Mouse (Mus musculus) c-Kit-negative CD71-positive TER-119-positive erythroid progenitor cells, embryonic 14.5 days (primary cell): ENCODE data around the gene Tesk1.

Source experiments
- DNase-seq: peaks from one replicate; pipeline ENCODE4 v3.0.0-alpha.2; 2013; ENCODE audit warnings: low read depth, low spot score

Gene Tesk1

GRCm38 (mm10) chr4:43441639-43442038 is at the start of gene Tesk1:
Gene Tesk1, plus strand, starts transcription at chr4:43441939.
- DNase-seq, result no peak

GRCm38 (mm10) chr4:43394345-43394891 is 47.3 kb upstream of the Tesk1 start:
- no peak for DNase-seq

GRCm38 (mm10) chr4:43395147-43395546 is 46.6 kb upstream of the Tesk1 start:
- no peak for DNase-seq

GRCm38 (mm10) chr4:43395836-43396235 is 45.9 kb upstream of the Tesk1 start:
- no peak for DNase-seq

DNA sequence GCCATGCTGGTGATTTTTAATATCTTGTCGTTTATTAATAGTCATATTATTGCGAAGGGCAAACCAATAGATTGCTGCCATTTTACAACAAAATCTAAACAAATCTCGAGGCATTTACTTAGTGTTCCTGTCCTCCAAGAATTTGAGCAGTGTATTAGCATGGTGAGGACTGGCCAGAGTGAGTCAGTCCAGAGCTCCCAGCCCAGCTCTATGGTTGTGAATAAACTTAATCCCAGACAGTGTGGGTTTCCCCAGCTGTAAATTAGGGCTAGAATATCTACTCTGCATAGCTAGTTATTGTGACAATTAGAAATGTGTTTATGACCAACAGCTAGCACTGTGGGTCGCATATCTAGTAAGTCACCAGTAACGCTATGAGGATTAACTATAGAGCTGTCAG is 45.4 kb upstream of the Tesk1 start:
- no peak for DNase-seq

DNA sequence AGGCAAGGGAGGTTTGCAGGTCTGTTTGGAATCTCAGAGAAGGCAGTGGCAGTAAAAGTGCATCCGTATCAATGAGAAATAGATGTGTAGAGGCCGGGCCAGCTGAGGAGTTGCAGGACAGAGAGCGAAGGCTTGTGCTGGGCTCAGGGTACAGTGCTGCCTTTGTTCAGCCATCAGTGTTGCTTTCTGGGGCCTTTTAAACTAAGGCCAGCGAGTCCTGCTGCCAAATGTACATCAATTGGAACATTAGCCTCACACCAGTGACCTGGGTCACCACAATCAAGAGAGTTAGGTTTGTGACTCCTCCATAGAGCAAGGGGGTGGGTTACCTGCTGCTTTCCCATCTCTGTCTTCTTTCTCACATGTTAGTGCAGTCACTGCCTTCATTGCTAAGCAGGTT is 43.7 kb upstream of the Tesk1 start:
- DNase-seq, result no peak

DNA sequence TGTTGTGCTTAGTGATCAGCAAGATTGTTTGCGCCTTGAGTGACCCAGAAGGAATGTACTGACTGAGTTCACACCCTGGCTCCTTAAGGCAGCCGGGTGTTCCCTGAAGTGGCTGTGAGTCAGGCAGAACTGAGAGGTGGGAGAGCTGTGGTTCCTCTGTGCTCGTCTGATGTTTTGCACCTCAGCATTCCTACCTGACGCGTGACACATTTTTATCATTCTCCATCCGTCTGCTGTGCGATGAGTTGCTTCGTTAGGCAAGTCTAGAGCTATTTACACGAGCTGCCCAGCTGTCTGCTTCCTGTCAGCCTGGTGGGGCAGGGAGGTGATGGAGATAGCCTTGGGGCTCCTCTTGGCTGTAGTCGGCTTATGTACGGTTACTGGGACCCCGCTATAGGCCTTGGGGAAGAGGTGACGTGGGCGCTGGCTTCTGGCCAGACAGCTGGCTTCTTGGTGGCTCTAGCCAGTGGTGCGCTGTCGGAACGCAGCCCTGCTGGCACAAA is 42.9 kb upstream of the Tesk1 start:
- no peak for DNase-seq

DNA sequence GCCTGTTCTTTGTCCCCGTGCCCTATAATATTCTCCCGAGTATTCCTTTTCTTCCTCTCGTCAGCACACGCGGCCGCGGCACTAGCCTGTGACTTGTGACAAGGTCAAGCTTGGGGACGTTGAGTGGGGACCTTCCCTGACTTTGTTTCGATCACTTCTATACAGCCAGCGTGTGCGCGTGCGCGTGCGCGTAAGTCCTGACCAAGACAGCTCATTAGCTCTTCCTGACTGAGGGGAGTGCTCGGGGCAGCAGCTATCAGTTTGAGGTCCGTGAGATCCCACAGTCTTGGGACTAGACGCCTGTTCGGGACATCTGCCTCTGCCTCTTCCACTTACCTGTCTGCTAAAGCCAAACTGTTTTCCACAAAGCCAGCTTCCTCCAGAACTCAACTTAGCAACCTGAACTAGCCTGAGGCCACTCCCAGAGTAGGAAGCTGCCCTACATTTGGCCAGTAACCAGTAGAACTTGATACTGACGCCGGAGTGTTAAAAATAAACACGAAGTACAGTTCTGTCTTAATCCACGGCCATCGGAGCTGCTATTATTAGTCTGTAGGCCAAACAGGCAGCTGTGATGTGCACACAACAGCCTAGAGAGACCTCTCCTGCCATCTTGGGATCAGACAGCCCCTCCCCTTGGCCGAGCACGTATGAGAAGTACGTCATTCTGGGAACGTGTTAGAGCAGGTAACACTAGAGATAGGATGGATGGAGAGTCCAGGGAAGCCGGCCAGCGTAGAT is 42.2 kb upstream of the Tesk1 start:
- no peak for DNase-seq

DNA sequence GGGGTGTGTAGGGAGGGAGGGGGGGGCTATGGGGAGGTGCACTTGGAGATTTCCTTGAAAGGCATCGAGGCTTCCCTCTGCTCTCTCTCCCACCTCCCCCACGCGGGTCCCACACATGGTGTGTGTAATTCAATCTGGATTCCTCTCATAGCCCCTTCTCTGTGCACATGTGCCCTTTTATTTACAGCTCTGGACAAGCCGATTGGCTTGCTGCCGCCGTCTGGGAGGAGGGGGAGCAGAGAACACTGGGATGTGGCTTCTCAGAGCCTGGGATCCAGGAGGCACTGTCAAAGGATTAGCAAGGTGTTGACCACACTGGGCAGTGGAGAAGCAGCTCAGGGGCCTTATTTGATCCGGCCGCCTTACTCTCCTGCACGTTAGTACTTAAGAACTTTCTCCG is 40.8 kb upstream of the Tesk1 start:
- DNase-seq, result no peak

DNA sequence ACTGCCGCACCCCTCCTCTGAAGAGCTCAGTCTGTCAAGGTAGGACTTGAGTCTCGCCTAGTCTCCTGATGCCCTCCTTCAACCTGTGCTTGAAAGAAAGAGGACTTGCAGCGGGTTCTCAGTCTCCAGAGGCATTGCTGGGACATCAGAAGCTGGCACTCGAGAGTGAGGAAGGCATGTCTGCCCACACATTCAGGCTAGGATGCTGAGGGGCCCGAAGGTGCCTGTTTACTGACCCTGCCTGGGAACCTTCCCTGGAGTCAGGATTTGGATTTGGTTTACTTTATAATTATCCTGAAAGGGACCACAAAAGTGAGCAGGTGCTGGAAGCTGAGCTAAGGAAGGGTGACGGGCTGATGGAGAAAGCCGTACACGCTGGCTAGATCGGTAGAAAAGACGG is 40.3 kb upstream of the Tesk1 start:
- no peak for DNase-seq

DNA sequence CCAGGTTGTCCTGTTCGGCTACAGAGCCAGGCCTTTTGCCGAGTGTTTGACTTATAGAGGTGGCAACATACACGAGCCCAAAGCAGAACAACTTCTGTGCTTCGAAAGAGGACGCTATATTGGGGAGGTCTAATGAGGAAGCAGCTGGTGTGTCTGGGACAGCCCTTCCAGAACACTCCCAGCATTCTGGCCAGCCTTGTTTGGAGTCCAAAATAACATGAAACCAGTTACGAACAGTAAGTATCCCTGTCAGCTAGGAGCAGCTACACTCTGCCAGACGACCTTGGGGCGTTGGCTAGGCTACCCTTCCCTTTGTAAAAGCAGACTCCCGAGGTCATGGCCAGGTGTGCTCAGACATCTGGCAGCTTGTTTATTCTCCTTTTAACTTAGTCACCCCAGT is 39.5 kb upstream of the Tesk1 start:
- no peak for DNase-seq

GRCm38 (mm10) chr4:43404697-43405096 is 37.0 kb upstream of the Tesk1 start:
- no peak for DNase-seq

GRCm38 (mm10) chr4:43406162-43406971 is 35.4 kb upstream of the Tesk1 start:
- DNase-seq, result no peak

GRCm38 (mm10) chr4:43407071-43407920 is 34.4 kb upstream of the Tesk1 start:
- DNase-seq, result no peak

DNA sequence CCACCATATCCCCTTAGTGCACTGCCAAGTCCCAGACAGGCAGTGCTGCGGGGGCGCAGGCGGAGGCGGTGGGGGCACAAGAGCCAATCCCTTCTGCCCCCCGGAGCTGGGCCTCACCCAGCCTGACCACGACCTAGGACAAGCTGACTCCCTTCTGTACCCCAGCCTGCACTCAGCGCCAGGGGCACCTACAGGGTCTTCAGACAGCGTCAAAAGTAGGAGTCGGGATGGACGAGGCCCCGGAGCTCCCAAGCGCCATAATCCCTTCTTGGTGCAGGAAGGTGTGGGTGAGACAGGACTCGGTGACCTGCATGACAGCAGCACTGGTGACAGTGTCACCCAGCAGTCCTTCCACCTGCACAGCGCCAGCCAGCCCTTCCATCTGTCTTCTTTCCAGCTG is 27.0 kb upstream of the Tesk1 start:
- DNase-seq, result no peak

- no peak for DNase-seq
Measured at GRCm38 (mm10) chr4:43415221-43416070, 26.3 kb upstream of the Tesk1 start.

GRCm38 (mm10) chr4:43416071-43416490 is 25.7 kb upstream of the Tesk1 start:
- DNase-seq, result no peak

DNA sequence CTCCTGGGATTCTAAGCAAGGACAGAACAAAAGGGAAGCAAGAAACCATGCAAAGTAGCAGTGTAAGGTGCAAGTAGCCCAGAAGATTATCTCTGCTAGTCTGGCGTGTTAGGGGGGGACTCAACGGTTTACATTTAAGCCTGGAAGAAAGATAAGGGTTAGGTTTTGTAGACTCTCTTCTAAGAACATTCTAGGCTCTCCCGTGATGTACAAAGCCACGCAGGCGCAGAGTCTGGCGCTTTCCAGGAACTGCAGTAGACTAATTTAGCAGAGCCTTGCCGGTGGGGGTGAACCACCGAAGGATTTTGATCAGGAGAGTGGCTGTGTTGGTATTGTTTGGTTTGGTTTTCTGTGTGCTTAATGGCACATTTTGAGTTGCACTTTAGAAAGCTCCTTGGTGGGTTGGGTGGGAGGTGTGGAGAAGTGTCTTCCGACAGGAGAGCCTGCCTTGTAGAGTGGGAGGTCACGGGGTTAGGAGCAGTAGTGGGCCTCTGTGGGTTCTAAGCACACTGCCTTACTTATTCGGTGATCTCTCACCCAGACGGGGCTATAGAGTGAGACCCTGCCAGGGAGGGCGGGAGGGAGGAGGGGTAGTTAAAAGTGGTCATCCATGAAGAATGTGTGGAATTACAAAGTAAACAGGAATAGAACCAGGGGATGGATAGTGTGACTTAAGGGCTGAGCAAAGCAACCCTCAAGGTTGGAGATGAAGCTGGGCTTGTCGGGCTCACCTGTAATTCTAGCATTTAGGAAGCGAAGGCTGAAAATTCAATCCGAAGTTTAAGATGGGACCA is 24.3 kb upstream of the Tesk1 start:
- DNase-seq, result no peak

GRCm38 (mm10) chr4:43418450-43418849 is 23.3 kb upstream of the Tesk1 start:
- no peak for DNase-seq
